Mouse (Mus musculus): ENCODE results near the gene Lamb2. TPM values are rescaled to one million over a fixed set of nuclear protein-coding genes. Genes with fewer than 3 reads are reported as not detected.

Gene Lamb2
- polyA plus RNA-seq, 1 experiment from 2014 or later: 67.1 TPM

DNA sequence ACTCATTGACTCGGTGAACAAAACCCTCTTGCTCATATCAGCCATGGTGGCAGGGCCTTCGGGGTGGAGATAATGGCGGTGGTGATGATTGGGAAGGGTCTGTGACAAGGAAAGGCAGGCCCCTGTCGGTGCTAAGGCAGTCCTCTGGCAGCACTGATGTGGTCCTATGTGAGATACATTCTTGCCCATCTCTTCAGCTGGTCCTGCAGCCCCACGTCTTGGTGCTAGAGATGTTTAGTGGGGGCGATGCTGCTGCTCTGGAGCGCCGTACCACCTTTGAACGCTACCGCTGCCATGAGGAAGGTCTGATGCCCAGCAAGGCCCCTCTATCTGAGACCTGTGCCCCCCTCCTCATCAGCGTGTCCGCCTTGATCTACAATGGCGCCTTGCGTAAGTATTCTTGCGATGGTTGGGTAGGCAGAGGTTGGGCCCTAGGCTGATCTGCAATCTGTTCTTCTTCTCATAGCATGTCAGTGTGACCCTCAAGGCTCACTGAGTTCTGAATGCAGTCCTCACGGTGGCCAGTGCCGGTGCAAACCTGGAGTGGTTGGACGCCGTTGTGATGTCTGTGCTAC is 5.9 kb downstream of the Lamb2 start:
- WGBS: 90% methylated on average over 19 of the region's 19 CpGs
- Histone ChIP-seq H3K9me3 (replicated peaks; ENCODE audit: control insufficient read depth, low read length) (no peaks in the 10 kb centered on the region), H3K4me1 (ENCODE audit: control insufficient read depth, insufficient read depth, low read length) (peaks cover 24% of the 10 kb centered on the region), H3K27me3 (ENCODE audit: control insufficient read depth, insufficient read depth, low read length) (no peaks in the 10 kb centered on the region), H3K9ac (ENCODE audit: low read length) (no peak overlapping the region), H3K36me3 (ENCODE audit: control insufficient read depth, insufficient read depth) (peaks cover 74% of the 10 kb centered on the region), H3K4me2 (ENCODE audit: low read depth, low read length) (no peak overlapping the region), H3K27ac (ENCODE audit: low read length) (no peak overlapping the region), H3K4me3 (ENCODE audit: low read length) (no peak overlapping the region)
- ATAC-seq (replicated peaks; ENCODE audit: extremely low read depth, insufficient read depth, low FRiP score): no peak

GRCm38 (mm10) chr9:108486973-108487530 is 7.5 kb downstream of the Lamb2 start:
- Histone ChIP-seq H3K36me3 (ENCODE audit: control insufficient read depth, insufficient read depth) (peaks cover 68% of the 10 kb centered on the region), H3K4me3 (ENCODE audit: low read length) (no peak overlapping the region), H3K27me3 (ENCODE audit: control insufficient read depth, insufficient read depth, low read length) (no peaks in the 10 kb centered on the region), H3K4me2 (ENCODE audit: low read depth, low read length) (no peak overlapping the region), H3K9ac (ENCODE audit: low read length) (no peak overlapping the region), H3K9me3 (replicated peaks; ENCODE audit: control insufficient read depth, low read length) (no peaks in the 10 kb centered on the region), H3K27ac (ENCODE audit: low read length) (no peak overlapping the region), H3K4me1 (ENCODE audit: control insufficient read depth, insufficient read depth, low read length) (peaks cover 14% of the 10 kb centered on the region)
- ATAC-seq (replicated peaks; ENCODE audit: extremely low read depth, insufficient read depth, low FRiP score): no peak
- 88% methylated on average over 8 of the region's 8 CpGs for WGBS

DNA sequence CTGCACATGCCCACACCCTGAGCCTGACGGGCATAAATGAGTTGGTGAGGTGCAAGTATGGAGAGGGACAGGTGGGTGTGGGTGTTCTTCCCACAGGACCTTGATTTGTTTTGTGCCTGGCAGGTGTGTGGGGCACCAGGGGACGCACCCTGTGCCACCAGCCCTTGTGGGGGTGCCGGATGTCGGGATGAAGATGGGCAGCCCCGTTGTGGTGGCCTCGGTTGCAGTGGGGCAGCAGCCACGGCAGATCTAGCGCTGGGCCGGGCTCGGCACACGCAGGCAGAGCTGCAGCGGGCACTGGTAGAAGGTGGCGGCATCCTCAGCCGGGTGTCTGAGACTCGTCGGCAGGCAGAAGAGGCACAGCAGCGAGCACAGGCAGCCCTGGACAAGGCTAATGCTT is 8.9 kb downstream of the Lamb2 start:
- H3K36me3 ChIP-seq (ENCODE audit: control insufficient read depth, insufficient read depth): peaks cover 64% of the 10 kb centered on the region
- no peaks in the 10 kb centered on the region for H3K27me3 ChIP-seq (ENCODE audit: control insufficient read depth, insufficient read depth, low read length)
- H3K9me3 ChIP-seq (replicated peaks; ENCODE audit: control insufficient read depth, low read length): no peaks in the 10 kb centered on the region
- WGBS: 93% methylated on average over 17 of the region's 17 CpGs
- H3K4me2 ChIP-seq (ENCODE audit: low read depth, low read length): no peak overlapping the region
- no peak for ATAC-seq (replicated peaks; ENCODE audit: extremely low read depth, insufficient read depth, low FRiP score)
- no peak overlapping the region for H3K27ac ChIP-seq (ENCODE audit: low read length)
- H3K9ac ChIP-seq (ENCODE audit: low read length): no peak overlapping the region
- no peak overlapping the region for H3K4me3 ChIP-seq (ENCODE audit: low read length)
- peaks cover 17% of the 10 kb centered on the region for H3K4me1 ChIP-seq (ENCODE audit: control insufficient read depth, insufficient read depth, low read length)

DNA sequence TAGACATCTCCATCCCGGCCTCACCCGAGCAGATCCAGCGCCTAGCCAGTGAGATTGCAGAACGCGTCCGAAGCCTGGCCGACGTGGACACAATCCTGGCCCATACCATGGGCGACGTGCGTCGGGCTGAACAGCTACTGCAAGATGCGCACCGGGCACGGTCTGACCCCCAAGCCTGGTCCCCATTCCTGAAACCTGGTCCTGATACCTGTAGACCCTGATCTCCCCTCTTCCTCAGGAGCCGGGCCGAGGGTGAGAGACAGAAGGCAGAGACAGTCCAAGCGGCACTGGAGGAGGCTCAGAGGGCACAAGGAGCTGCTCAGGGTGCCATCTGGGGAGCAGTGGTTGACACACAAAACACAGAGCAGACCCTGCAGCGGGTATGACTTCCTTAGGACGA is 9.7 kb downstream of the Lamb2 start:
- Histone ChIP-seq H3K9ac (ENCODE audit: low read length) (no peak overlapping the region), H3K9me3 (replicated peaks; ENCODE audit: control insufficient read depth, low read length) (no peaks in the 10 kb centered on the region), H3K4me1 (ENCODE audit: control insufficient read depth, insufficient read depth, low read length) (peaks cover 17% of the 10 kb centered on the region), H3K36me3 (ENCODE audit: control insufficient read depth, insufficient read depth) (peaks cover 63% of the 10 kb centered on the region), H3K27ac (ENCODE audit: low read length) (no peak overlapping the region), H3K4me3 (ENCODE audit: low read length) (no peak overlapping the region), H3K27me3 (ENCODE audit: control insufficient read depth, insufficient read depth, low read length) (no peaks in the 10 kb centered on the region), H3K4me2 (ENCODE audit: low read depth, low read length) (no peak overlapping the region)
- no peak for ATAC-seq (replicated peaks; ENCODE audit: extremely low read depth, insufficient read depth, low FRiP score)
- WGBS: 97% methylated on average over 20 of the region's 20 CpGs

DNA sequence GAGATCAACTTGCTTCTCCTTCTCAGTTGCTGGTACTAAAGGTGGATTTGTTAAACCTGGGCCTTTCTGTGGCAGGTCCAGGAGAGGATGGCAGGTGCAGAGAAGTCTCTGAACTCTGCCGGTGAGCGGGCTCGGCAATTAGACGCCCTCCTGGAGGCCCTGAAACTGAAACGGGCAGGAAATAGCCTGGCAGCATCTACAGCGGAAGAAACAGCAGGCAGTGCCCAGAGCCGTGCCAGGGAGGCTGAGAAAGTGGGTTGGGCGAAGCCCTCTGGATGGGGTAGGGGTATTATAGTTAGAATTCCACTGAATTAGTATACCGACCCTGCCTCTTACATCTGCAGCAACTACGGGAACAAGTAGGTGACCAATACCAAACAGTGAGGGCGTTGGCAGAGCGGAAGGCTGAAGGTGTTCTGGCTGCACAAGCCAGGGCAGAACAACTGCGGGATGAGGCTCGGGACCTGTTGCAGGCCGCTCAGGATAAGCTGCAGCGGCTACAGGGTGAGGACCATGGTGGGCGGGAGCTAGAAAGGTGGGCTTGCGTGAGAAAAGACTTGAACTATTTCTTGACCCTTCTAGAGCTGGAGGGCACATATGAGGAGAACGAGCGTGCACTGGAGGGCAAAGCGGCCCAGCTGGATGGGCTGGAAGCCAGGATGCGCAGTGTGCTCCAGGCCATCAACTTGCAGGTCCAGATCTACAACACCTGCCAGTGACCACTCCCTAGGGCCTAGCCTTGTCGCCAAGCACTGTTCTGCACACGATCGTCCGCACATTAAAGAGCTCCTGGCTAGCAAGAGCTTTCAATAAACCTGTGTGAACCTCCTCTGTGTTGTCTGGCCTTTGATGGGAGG is 10.4 kb downstream of the Lamb2 start:
- H3K36me3 ChIP-seq (ENCODE audit: control insufficient read depth, insufficient read depth): peaks cover 66% of the 10 kb centered on the region
- peak overlapping the region; percentile 92 for H3K9ac ChIP-seq (ENCODE audit: low read length)
- H3K27ac ChIP-seq (ENCODE audit: low read length): peak overlapping the region; percentile 97
- no peaks in the 10 kb centered on the region for H3K27me3 ChIP-seq (ENCODE audit: control insufficient read depth, insufficient read depth, low read length)
- H3K4me2 ChIP-seq (ENCODE audit: low read depth, low read length): peak overlapping the region; percentile 95
- peaks cover 17% of the 10 kb centered on the region for H3K4me1 ChIP-seq (ENCODE audit: control insufficient read depth, insufficient read depth, low read length)
- peak overlapping the region; percentile 80 for H3K4me3 ChIP-seq (ENCODE audit: low read length)
- no peaks in the 10 kb centered on the region for H3K9me3 ChIP-seq (replicated peaks; ENCODE audit: control insufficient read depth, low read length)
- no peak; the same call in 1 of the 2 replicates for ATAC-seq (replicated peaks; ENCODE audit: extremely low read depth, insufficient read depth, low FRiP score)
- WGBS: 66% methylated on average over 26 of the region's 26 CpGs

- Histone ChIP-seq H3K36me3 (ENCODE audit: control insufficient read depth, insufficient read depth) (peaks cover 65% of the 10 kb centered on the region), H3K27me3 (ENCODE audit: control insufficient read depth, insufficient read depth, low read length) (no peaks in the 10 kb centered on the region), H3K9ac (ENCODE audit: low read length) (peak within 1 kb of the TSS; percentile 92), H3K9me3 (replicated peaks; ENCODE audit: control insufficient read depth, low read length) (no peaks in the 10 kb centered on the region), H3K27ac (ENCODE audit: low read length) (peak within 1 kb of the TSS; percentile 97), H3K4me2 (ENCODE audit: low read depth, low read length) (peak within 1 kb of the TSS; percentile 95), H3K4me1 (ENCODE audit: control insufficient read depth, insufficient read depth, low read length) (peaks cover 17% of the 10 kb centered on the region), H3K4me3 (ENCODE audit: low read length) (peak within 1 kb of the TSS; percentile 80)
- ATAC-seq (replicated peaks; ENCODE audit: extremely low read depth, insufficient read depth, low FRiP score): peak; percentile 94
- under 1% methylated on average over 69 of the region's 69 CpGs for WGBS
Observed at GRCm38 (mm10) chr9:108490559-108491285, 11.2 kb downstream of the Lamb2 start, which contains the start of gene Usp19. Gene Usp19, plus strand, starts transcription at chr9:108490602.

- Histone ChIP-seq H3K27me3 (ENCODE audit: control insufficient read depth, insufficient read depth, low read length) (no peaks in the 10 kb centered on the region), H3K27ac (ENCODE audit: low read length) (peak overlapping the region; percentile 97), H3K9me3 (replicated peaks; ENCODE audit: control insufficient read depth, low read length) (no peaks in the 10 kb centered on the region), H3K36me3 (ENCODE audit: control insufficient read depth, insufficient read depth) (peaks cover 65% of the 10 kb centered on the region), H3K9ac (ENCODE audit: low read length) (peak overlapping the region; percentile 92), H3K4me1 (ENCODE audit: control insufficient read depth, insufficient read depth, low read length) (peaks cover 17% of the 10 kb centered on the region), H3K4me2 (ENCODE audit: low read depth, low read length) (peak overlapping the region; percentile 95), H3K4me3 (ENCODE audit: low read length) (peak overlapping the region; percentile 80)
- 3% methylated on average over 12 of the region's 12 CpGs for WGBS
- 0 out of 2 replicates have a peak, but pooled peaks have one; percentile 5 for ATAC-seq (replicated peaks; ENCODE audit: extremely low read depth, insufficient read depth, low FRiP score)
Observed at GRCm38 (mm10) chr9:108491286-108491580, 11.7 kb downstream of the Lamb2 start.

DNA sequence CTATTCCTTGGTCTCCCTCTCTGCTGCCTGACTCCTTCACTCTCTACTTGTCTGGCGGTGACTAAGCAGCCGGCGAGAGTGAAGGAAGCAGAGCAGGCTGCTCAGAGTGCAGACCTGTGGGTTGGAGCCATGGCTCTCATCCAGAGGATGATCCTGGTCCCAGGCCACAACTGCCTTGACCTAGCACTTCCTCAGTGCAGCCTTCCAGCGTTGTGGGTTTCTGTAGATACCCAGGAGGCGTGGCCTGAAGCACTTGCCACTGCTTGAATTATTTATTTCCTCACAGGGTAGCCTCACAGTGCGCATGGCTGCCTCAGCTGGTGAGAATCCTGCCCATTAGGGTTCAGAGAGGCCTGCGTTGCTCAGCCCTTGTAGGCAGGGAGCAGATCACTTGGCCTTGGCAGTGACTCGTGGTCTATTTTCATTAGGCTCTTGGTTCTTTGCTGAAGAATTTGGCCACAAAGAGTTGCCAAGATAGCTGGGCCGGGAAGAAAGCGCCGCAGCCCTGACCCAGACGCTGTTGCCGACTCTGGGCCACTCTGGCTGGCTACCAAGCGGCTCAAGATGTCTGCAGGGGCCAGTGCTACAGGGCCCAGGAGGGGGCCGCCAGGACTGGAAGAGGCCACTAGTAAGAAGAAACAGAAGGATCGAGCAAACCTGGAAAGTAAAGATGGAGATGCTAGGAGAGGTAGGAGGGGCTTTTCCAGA is 12.7 kb downstream of the Lamb2 start:
- H3K4me2 ChIP-seq (ENCODE audit: low read depth, low read length): peak overlapping the region; percentile 95
- peaks cover 64% of the 10 kb centered on the region for H3K36me3 ChIP-seq (ENCODE audit: control insufficient read depth, insufficient read depth)
- ATAC-seq (replicated peaks; ENCODE audit: extremely low read depth, insufficient read depth, low FRiP score): no peak
- peak overlapping the region; percentile 19 for H3K27ac ChIP-seq (ENCODE audit: low read length)
- 67% methylated on average over 16 of the region's 16 CpGs for WGBS
- H3K9ac ChIP-seq (ENCODE audit: low read length): peak overlapping the region; percentile 92
- H3K9me3 ChIP-seq (replicated peaks; ENCODE audit: control insufficient read depth, low read length): no peaks in the 10 kb centered on the region
- peak overlapping the region; percentile 80 for H3K4me3 ChIP-seq (ENCODE audit: low read length)
- H3K4me1 ChIP-seq (ENCODE audit: control insufficient read depth, insufficient read depth, low read length): peaks cover 17% of the 10 kb centered on the region
- H3K27me3 ChIP-seq (ENCODE audit: control insufficient read depth, insufficient read depth, low read length): no peaks in the 10 kb centered on the region
